Mouse (Mus musculus) stomach, postnatal 0 days (tissue): ENCODE measurements at regions not wholly inside any gene's neighbourhood (a gene's known extent, or its start where the extent isn't known, plus 50 kb on each side); places are given as distances from the start of the nearest gene placed in this dataset.
"Not testable (repeated sequence)": the region's sequence is repeated elsewhere in the genome, so short reads cannot be mapped to it uniquely, and the experiment has no call there.

Experiments
- ATAC-seq: fragments of 200-750 bp; cut with Nextera tagmentation; 2 replicates; pipeline ENCODE4 v1.8.0; 2017; ENCODE audit not compliant: low FRiP score, low TSS enrichment
- DNase-seq: peaks from one replicate; pipeline ENCODE4 v3.0.0-alpha.2; 2016; ENCODE audit warnings: low spot score
- H3K27ac ChIP-seq: fragments of 300-500 bp; sonication (generic); replicated peaks from 2 replicates; pipeline ENCODE4 v1.5.1; 2014; ENCODE audit warnings: mild to moderate bottlenecking, control low read depth
- H3K27me3 ChIP-seq: fragments of 300-500 bp; sonication (generic); 2 replicates; pipeline ENCODE4 v1.6.1; 2014; ENCODE audit warnings: low read length; ENCODE audit not compliant: control insufficient read depth, insufficient read depth
- H3K36me3 ChIP-seq: fragments of 300-500 bp; sonication (generic); 2 replicates; pipeline ENCODE4 v1.6.1; 2014; ENCODE audit warnings: low read length, mixed read lengths; ENCODE audit not compliant: control insufficient read depth, insufficient read depth
- H3K4me1 ChIP-seq: fragments of 300-500 bp; sonication (generic); replicated peaks from 2 replicates; pipeline ENCODE4 v1.6.1; 2014; ENCODE audit warnings: antibody characterized with exemption; ENCODE audit not compliant: control insufficient read depth, insufficient read depth
- H3K4me2 ChIP-seq: fragments of 300-500 bp; sonication (generic); replicated peaks from 2 replicates; pipeline ENCODE4 v1.6.1; 2014; ENCODE audit warnings: low read depth, mild to moderate bottlenecking, control low read depth, moderate library complexity
- H3K4me3 ChIP-seq: fragments of 300-500 bp; sonication (generic); 2 replicates; pipeline ENCODE4 v1.5.1; 2014; ENCODE audit warnings: low read depth, low read length, control low read depth
- H3K9ac ChIP-seq: fragments of 300-500 bp; sonication (generic); 2 replicates; pipeline ENCODE4 v1.6.1; 2014; ENCODE audit warnings: mild to moderate bottlenecking, low read length, control low read depth, mixed read lengths
- H3K9me3 ChIP-seq: fragments of 300-500 bp; sonication (generic); 2 replicates; pipeline ENCODE4 v1.6.1; 2016; ENCODE audit warnings: low read length; ENCODE audit not compliant: control insufficient read depth
- CTCF ChIP-seq: IDR thresholded peaks from 2 replicates; pipeline ENCODE4 v1.5.1; 2016; ENCODE audit warnings: antibody characterized with exemption, low read depth, mild to moderate bottlenecking, moderate library complexity
- EP300 ChIP-seq: optimal IDR thresholded peaks from 2 replicates; pipeline ENCODE3; 2016; ENCODE audit warnings: antibody characterized with exemption
- WGBS: fragments of 180-500 bp; shearing (Covaris S2); extraction: QIAGEN DNeasy Blood & Tissue Kit; methylation state at CpG from one replicate; pipeline ENCODE4 v1.1.7; 2014; 5-methylcytosine and 5-hydroxymethylcytosine counted together

GRCm38 (mm10) chr12:114462566-114462965 lies 918.9 kb downstream of the Adam6a start:
- H3K27me3 ChIP-seq = no peaks in the 10 kb centered on the region
- H3K36me3 ChIP-seq = no peaks in the 10 kb centered on the region
- no peak overlapping the region for H3K27ac ChIP-seq
- no peak overlapping the region for H3K4me3 ChIP-seq
- H3K9me3 ChIP-seq = no peaks in the 10 kb centered on the region
- H3K9ac ChIP-seq = no peak overlapping the region
- ATAC-seq (no peak), DNase-seq (no peak)
- no peaks in the 10 kb centered on the region for H3K4me1 ChIP-seq
- no peak overlapping the region for H3K4me2 ChIP-seq
- no peak for TF ChIP-seq CTCF

- no peak for ATAC-seq
- TF ChIP-seq EP300 (no peak), CTCF (no peak)
- WGBS = 91% methylated on average over 2 of the region's 2 CpGs
- no peaks in the 10 kb centered on the region for H3K27me3 ChIP-seq
- no peak overlapping the region for H3K4me3 ChIP-seq
- H3K9me3 ChIP-seq = no peaks in the 10 kb centered on the region
- H3K9ac ChIP-seq = no peak overlapping the region
- H3K27ac ChIP-seq = no peak overlapping the region
- DNase-seq = no peak
- no peaks in the 10 kb centered on the region for H3K4me1 ChIP-seq
- H3K4me2 ChIP-seq = no peak overlapping the region
- H3K36me3 ChIP-seq = no peaks in the 10 kb centered on the region
These were observed 925.1 kb downstream of the Adam6a start for GRCm38 (mm10) chr12:114468857-114469256.

- H3K4me3 ChIP-seq, H3K27ac ChIP-seq, H3K9me3 ChIP-seq, H3K36me3 ChIP-seq, ATAC-seq, H3K9ac ChIP-seq, DNase-seq, H3K27me3 ChIP-seq, H3K4me1 ChIP-seq, H3K4me2 ChIP-seq: not testable (repeated sequence)
These were observed 929.0 kb downstream of the Adam6a start for GRCm38 (mm10) chr12:114472678-114473077.

GRCm38 (mm10) chr12:114478741-114479140 lies 935.0 kb downstream of the Adam6a start:
- Histone ChIP-seq H3K36me3 (no peaks in the 10 kb centered on the region), H3K4me2 (no peak overlapping the region), H3K4me3 (no peak overlapping the region), H3K9me3 (0 out of 2 replicates have a peak, but pooled peaks cover 3% of the 10 kb centered on the region), H3K4me1 (no peaks in the 10 kb centered on the region), H3K27me3 (no peaks in the 10 kb centered on the region), H3K9ac (no peak overlapping the region), H3K27ac (no peak overlapping the region)
- ATAC-seq (no peak), DNase-seq (no peak)
- WGBS = 76% methylated on average over 3 of the region's 3 CpGs
- no peak for TF ChIP-seq CTCF
- no peak for TF ChIP-seq EP300

GRCm38 (mm10) chr12:114493500-114494031 lies 949.9 kb downstream of the Adam6a start:
- H3K9ac ChIP-seq, H3K4me2 ChIP-seq, H3K27me3 ChIP-seq, H3K4me1 ChIP-seq, ATAC-seq, H3K4me3 ChIP-seq, H3K27ac ChIP-seq, H3K36me3 ChIP-seq, DNase-seq, H3K9me3 ChIP-seq: not testable (repeated sequence)
- 57% methylated on average over 2 of the region's 2 CpGs for WGBS

GRCm38 (mm10) chr12:114495741-114496140 lies 952.0 kb downstream of the Adam6a start:
- ATAC-seq = no peak
- Histone ChIP-seq H3K36me3 (no peaks in the 10 kb centered on the region), H3K4me3 (no peak overlapping the region), H3K4me2 (no peak overlapping the region), H3K27me3 (no peaks in the 10 kb centered on the region), H3K4me1 (no peaks in the 10 kb centered on the region), H3K27ac (no peak overlapping the region), H3K9ac (no peak overlapping the region), H3K9me3 (no peaks in the 10 kb centered on the region)
- TF ChIP-seq CTCF (no peak), EP300 (no peak)
- WGBS = 25% methylated on average over 2 of the region's 2 CpGs
- no peak for DNase-seq

- TF ChIP-seq EP300 = no peak
- no peak for TF ChIP-seq CTCF
- Histone ChIP-seq H3K27ac (no peak overlapping the region), H3K27me3 (no peaks in the 10 kb centered on the region), H3K9ac (no peak overlapping the region), H3K4me3 (no peak overlapping the region), H3K9me3 (no peaks in the 10 kb centered on the region), H3K4me1 (no peaks in the 10 kb centered on the region), H3K36me3 (no peaks in the 10 kb centered on the region), H3K4me2 (no peak overlapping the region)
- DNase-seq (no peak), ATAC-seq (no peak)
- 79% methylated on average over 2 of the region's 2 CpGs for WGBS
These were observed 969.4 kb downstream of the Adam6a start for GRCm38 (mm10) chr12:114513143-114513542.

- ATAC-seq, H3K36me3 ChIP-seq, H3K27me3 ChIP-seq, H3K9me3 ChIP-seq, H3K27ac ChIP-seq, DNase-seq, H3K4me1 ChIP-seq, H3K4me2 ChIP-seq, H3K4me3 ChIP-seq, H3K9ac ChIP-seq: not testable (repeated sequence)
- WGBS = 44% methylated on average over 1 of the region's 1 CpGs
These were observed 998.4 kb downstream of the Adam6a start for GRCm38 (mm10) chr12:114542094-114542493.

- WGBS = 53% methylated on average over 1 of the region's 1 CpGs
- not testable (repeated sequence) for H3K27ac ChIP-seq
These were observed 1001.2 kb downstream of the Adam6a start for GRCm38 (mm10) chr12:114544931-114545330.

More at GRCm38 (mm10) chr12:114544931-114545330, 1001.2 kb downstream of the Adam6a start:
- H3K4me1 ChIP-seq, ATAC-seq, H3K27me3 ChIP-seq, H3K4me3 ChIP-seq, H3K36me3 ChIP-seq, H3K9me3 ChIP-seq, DNase-seq, H3K4me2 ChIP-seq, H3K9ac ChIP-seq: not testable (repeated sequence)
